Mouse (Mus musculus) gastrocnemius, adult 18-20 months (tissue): Measurements from ENCODE around the gene Apopt1. TPM values are rescaled to one million over a fixed set of nuclear protein-coding genes. Genes with fewer than 3 reads are reported as not detected.
A peak's percentile ranks its signal among the peaks of the same experiment; 100 is the strongest.

Source experiments
- DNase-seq: peaks from one replicate; pipeline ENCODE4 v3.0.0; 2021; ENCODE audit warnings: low spot score
- long read RNA-seq, 2 experiments: library from polyadenylated mRNA; stranded (forward); transcript quantifications; one replicate each; pipeline ENCODE4 v2.0.0; 2021
- total RNA-seq, 2 experiments: library from RNA; stranded (reverse); gene quantifications; 2 replicates each; pipeline ENCODE4 v1.2.3; 2021

The Apopt1 gene
- 10 to 100 TPM; 40.5 to 43.5 TPM for total RNA-seq
- long read RNA-seq, experiment 1, transcript Apopt1-201 (5 exons, 1,065 nt) = major isoform, 42 of 48 reads
- long read RNA-seq, experiment 1, partial matches to known transcripts = 3 of 48 reads
- long read RNA-seq, experiment 1, other reads (novel, unspliced or antisense) = 2 of 48 reads
- long read RNA-seq, experiment 2, transcript Apopt1-201 (5 exons, 1,065 nt) = major isoform, 35 of 40 reads
- long read RNA-seq, experiment 2, partial matches to known transcripts = 4 of 40 reads
- long read RNA-seq, experiment 2, other reads (novel, unspliced or antisense) = 1 of 40 reads

DNA sequence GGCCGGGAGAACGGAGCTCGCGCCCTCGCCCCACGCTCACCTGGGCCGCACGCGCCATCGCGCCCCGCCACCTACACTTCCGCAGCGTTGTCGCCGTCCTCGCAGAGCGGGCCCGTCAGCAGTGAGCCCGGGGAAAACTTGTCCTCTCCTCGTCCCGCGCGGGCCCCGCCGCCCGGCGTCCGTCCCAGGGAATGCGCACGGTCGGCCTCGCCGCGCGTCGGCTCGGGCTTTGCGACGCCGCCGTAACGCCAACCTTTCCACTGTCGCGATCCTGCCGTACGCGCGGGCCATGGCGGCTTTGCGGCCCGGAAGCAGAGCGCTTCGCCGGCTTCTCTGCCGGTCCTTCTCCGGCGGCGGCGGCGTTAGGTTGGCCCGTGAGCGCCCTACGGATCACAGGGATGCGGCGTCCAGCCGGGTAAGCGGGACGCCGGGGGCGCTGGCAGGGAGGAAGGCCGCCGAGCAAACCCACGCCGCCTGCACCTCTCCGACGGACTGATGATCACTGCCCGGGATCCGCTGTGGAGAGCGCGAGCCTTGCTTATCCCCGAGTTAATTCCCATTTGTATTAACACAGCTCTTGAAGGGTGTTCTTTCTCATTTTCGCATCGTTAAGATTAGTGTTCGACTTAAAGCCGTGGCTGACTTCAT, at the start of gene Apopt1, which contains the start of gene Bag5:
Gene Apopt1, plus strand, starts transcription at position 258 of the 648 bp plus-strand sequence.
Gene Bag5, minus strand, starts transcription at position 254 of the 648 bp plus-strand sequence.
- peak; percentile 92 for DNase-seq

DNA sequence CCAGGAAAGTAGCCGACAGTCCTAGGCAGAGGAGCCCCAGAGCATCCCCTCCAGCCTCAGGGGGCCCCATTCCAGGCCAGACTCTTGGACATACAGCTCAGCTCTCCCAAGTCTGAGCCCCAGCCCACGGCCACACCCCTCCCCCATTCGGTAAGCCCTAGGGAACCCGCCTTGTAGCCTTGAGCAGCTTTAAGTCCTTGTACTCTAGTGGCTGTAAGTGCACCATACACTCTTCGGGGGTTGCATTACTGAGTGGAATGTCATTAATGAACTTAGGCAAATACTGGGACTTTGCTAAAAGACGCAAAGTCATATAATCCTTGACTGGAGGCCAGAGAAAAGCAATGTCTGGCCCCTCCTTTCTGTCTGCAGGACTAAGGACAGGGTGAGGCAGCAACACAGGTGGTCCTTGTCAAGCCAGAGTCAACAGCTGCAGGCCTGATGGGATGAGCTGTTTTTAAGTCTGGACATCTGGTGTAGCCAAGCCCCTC, 48.9 kb upstream of the Apopt1 start:
- DNase-seq = no peak

DNA sequence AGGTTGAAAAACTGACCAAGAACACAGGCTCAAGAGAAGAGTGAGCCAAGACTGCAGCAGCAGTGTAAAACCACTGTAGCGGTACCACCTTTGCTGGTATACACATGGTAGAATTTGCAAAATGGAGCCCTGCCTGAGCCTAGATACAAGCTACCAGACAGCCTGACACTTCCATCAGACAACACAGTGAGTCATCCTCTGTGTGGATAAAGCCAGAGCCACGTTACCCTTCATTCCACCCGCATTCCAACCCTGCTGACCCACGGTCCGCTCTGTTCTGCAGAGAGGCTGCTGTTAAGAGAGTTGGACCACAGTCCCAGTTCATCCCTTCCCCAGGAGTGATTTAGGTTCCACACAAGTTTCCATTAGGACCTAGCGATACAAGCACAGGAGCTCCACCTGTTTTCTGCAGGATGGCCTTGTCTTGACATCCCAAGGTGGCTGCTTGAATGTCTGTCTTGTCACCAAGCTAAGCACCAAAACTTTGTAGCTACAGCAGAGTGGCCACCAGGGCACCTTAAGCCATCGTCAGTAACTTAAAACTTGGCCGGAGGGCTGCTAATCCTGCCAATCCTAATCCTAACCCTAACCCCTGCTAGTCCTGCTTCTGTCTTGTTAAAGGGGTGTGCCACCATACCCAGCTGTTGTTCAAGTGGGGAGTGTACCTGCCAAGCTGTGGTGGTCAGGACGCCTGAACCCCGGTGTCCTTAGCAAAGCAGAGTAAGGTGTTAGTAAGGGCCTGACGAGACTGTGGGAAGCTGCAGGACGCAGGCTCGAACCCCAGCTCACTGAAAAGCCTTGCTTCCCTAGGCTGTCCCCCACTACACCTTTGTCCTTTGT, 47.8 kb upstream of the Apopt1 start:
- no peak for DNase-seq

DNA sequence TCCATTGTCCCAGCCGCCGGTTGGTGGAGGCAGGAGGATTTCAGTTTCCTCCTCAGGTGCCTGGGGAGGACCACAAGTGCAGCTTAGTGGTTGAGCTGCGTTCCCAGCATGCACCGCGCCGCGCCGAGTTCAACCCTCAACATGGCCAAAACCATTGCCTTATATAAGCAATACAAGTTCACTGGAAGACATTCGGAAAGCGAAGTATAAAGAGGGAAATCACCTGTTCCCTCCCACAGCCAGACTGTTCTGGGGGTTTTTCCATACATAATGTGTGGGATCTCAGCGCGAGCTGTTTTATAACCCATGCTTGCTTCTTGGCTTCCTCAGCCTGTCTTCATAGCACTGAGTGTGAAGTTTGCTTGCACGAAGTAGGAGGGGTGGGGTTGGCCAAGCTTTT, 46.7 kb upstream of the Apopt1 start:
- no peak for DNase-seq

DNA sequence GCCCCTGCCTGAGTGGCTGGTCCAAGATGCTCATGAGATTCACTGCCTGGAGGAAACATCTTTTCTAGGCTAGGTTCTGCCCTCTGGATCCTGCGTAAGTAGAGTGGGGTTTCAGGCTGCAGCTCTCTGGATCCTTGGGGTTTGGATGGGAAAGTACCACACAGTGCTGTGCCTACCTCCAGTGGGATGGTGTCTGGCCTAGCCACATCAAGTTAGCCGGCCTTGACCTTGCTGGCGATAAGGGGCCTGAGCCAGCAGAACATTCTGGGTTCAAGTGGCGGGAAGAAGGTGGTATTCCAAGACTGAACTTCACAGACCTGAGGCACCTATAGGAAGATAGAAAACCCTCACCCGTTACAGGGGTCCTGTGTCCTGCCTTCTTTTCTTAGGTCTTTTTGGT, 45.6 kb upstream of the Apopt1 start:
- DNase-seq = no peak

DNA sequence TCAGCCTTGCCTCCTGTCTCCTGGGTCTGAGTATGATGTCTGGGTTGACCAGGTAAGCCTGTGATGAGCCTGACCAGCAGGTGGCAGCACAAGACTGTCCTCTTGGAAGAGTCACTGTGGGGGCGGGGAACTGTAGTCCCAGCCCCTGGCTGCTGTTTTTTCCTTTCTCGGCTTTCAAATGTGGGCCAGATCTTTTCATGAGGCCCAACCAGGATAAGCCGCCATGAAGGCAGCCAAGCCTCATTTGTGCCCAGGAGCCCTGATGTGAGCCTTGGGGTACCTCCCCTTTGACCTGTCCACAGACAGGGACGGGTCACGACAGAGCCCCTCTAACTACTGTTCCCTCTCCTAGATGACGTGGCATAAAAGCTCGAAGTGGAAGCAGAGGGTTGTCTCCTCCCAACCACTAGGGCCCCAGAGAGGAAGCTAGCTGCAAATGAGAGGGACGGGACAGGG, 44.6 kb upstream of the Apopt1 start:
- peak; percentile 97 for DNase-seq

DNA sequence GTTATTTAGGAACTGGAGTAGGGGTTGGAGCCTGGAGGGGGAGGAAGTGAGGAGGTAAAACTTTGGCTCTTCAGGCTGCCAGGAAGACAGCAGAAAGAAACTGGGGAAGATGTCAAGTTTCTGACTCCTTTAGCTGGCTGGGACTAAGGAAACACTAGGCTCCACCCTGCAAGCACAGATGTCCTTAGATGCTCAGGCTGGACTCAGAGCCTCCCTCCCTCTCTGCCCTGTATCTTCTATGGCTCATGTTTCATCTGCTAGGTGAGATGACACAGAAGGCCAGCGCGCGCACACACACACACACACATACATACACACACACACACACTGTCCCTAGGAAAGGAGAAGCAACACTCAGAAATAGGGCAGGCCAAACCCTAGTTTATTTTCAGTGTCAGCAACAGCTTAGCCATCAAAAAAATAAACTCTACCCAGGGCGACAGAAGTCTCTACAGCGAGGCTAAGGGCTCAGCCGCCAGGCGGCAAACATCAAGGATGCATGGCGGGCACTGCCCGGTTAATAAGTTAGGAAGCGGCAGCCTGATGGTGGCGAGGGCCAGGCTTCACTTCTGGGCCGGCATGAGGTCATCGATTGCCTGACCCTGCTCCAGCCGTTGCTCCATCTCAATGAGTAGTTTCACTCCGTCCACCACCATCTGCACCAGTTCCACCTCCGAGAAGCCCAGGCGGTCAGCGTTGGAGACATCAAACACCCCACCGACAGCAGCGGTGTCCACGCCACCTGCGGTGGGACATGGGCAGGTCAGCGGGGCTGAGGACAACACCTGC, 43.9 kb upstream of the Apopt1 start:
- peak; percentile 65 for DNase-seq

DNA sequence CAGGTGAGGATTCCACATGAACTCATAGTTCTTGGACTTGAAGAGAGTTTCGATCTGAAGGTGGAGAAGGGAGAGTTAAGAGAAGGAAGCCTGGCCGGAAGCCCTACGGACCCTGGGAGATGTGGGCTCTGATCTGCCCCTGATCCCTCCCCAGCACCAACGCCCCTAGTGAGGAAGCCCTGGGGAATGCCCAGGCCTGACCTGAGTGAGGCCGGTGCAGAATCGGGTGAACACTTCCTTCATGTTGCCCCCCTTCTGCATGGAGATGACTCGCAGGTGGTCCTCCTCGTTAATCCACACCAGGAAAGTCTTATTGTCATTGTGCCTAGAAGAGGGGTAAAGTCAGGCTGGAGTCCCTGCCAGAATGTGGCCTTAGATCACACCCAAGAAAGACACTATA, 43.1 kb upstream of the Apopt1 start:
- DNase-seq = no peak

DNA sequence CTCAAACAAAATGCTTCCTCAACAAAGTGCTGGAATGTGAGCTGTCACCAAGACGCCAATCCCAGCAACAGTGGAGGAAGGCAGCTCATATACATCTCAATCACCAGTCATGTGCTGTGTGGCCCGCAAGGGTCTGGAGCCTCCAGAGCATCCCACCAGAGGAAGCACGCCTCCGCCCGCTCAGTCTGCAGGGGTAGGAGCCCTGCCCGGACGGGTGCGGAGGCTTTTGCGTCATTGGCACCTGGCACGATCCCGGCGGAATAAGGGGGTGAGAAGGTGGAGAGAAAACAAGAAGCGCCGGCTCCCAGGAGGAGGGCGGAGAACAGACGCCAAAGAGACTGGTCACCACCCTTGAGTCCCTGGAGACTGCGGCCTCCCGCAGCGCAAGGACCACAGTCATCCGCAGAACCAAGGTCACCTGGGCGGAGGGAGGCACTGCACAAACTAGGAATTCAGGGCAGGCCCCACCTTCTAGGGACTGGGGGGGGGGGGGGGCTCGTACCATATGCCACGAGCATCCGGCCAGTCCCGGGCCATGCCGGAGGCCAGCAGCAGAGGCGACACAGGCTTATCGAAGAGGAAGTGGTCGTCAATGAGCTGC, 42.6 kb upstream of the Apopt1 start:
- DNase-seq = no peak

DNA sequence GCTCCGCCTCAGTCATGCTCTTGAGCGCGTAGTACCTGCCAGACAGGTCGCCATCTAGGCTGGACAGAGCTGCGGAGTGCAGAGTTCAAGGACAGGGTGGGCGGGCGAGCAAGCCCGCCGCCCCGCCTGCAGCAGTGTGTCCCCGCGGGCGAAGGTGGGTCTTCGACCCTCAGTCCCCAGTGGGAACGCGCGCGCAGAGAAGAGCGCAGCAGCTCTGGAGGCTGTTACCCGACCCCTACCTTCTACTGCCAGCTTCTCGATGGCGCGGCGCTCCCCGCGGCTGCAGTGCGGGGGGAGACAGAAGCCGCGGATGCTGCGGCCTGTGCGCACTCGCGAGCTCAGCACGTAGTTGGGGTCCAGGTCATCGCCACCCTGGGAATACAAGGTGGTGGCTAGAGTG, 42.1 kb upstream of the Apopt1 start:
- DNase-seq = no peak

DNA sequence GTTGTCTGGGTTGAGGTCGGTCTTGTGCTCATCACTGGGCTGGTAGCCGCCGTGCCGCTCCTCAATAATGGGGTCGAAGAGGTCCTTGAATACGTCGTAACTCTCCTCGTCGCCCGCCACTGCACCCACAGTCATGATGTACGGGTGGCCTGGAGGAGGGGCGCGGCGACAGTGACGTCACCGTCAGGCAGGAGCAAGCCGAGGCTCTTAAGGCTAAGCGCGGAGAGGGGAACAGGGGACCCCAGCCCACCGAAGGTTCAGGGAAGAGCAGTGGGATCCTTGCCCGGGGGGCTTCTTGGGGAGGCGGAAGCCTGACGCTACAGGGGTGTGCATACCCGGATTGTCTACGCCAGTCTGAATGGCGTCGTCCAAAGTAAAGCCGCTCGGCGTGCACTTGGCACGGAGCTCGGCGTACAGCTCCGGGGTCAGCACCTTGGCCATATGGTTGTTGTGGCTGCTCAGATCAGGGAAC, 41.6 kb upstream of the Apopt1 start:
- DNase-seq = peak; percentile 43

DNA sequence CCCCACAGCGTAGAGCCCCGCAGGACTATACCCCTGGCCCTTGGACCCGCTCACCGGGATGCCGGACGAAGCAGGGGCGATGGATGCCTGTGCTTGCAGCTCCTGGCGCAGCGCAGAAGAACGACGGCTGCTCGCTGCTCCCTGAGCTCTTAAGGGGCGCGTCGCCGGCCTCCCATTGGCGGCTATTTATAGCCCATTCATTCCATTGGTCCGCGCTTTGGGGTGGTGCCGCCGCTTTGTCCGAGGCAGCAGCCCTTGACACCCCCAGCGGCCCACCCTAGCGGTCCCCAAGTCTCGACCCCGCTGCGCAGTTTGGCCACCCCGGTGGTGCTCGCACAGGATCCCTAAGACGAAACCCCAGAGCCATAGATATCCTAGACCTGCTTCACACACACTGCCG, 40.9 kb upstream of the Apopt1 start, which contains the start of gene Ckb:
Gene Ckb, minus strand, starts transcription at position 163 of the 400 bp plus-strand sequence.
- DNase-seq = peak; percentile 68

DNA sequence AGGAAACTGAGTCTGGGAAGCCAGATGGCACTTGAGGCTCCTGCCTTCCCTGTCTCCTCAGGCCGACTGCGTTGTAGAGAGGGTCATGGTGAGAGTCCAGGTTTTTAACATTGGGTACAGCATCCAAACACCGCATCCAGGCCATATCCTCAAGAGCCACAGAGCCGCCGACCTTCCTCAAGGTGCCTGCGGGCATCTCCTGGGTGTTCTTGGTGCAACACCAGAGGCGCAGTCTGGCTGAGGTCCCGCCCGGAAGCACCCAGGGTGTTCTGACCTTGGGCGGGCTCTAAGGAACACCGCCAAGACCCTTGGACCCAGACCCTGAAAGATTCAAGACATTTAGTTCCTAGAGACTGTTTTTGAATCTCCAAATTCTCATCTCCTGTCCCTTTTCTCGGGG, 40.5 kb upstream of the Apopt1 start:
- DNase-seq = no peak

DNA sequence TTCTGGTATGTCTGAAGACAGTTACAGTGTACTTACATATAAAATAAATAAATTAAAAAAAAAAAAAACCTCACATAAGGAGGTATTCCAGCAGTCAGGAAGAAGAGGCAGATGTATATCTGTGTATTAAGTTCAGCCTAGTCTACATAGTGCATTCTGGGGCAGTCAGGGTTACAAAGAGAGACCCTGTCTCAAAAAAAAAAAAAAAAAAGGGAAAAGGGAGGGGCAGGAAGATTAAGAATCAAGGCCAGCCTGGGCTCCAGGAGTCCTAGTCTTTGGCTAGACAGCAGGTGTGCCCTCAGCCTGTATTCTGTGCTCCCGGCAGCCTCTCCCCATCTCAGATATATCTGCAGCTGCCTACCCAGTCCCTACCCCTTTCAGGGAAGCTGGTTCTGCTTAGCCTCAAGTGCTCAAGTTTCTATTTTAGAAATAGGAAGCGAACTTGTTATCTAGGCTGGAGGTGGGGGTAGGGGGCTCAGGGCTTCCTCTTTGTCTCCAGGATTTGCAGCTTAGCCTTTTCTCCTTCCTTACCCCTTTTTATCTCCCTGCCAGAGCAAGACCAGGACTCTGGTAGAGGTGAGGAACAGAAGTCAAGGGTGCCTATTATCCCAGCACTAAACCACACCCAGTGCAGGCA, 38.1 kb upstream of the Apopt1 start:
- DNase-seq = no peak

DNA sequence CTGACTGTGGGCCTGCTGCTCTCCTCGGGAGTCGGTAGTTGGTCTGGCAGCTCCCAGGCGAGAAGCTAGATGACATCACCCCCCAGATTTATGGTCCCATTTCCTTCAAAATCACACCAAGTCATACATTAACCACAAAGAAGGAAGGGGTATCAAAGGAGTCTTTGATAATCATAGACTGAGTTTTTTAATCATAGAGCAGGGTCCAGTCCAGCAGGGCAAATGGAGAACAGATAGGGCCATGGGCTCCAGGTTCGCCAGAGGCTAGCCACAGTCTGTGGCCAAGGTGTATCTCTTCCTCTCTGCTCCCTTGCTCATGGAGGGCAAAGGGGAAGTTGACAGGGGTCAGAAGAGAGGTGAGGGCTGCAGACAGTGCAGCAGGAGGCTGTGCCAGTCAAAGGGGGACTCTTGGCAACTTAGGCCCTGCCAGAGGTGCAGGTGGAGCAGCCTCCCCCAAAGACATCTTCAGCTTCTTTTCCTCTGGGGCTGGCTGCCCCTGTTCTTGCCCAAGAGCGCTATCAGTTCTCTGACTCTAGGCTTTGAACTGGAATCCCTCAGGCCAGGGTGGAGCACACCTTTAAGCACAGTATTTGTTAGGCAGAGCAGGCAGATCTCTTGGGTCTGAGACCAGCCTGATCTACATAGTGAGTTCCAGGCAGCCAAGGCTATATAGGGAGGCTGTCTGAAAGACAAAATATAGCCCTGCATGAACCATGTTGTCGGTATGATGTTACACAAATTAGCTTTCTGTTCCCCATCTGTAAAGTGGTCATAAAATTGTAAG, 37.1 kb upstream of the Apopt1 start:
- DNase-seq = no peak

DNA sequence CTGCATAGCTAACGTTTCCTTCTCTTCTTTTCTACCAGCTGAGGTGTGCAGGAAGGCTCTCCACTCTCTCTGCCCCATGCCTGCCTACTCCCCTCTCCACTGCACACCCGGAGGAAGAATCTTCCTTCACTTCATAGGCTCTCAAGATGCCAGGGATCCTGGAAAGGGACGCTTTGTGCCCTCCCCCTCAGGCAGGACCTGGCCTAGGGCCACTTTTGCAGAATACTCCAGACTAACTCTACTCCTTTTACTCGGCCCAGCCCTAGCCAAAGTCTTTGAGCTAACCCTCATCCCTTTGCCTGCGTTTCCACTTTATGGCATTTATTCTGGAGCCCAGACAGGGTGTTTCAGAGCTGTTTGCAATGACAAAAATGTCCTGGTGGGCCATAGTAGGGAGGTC, 35.6 kb upstream of the Apopt1 start:
- no peak for DNase-seq

DNA sequence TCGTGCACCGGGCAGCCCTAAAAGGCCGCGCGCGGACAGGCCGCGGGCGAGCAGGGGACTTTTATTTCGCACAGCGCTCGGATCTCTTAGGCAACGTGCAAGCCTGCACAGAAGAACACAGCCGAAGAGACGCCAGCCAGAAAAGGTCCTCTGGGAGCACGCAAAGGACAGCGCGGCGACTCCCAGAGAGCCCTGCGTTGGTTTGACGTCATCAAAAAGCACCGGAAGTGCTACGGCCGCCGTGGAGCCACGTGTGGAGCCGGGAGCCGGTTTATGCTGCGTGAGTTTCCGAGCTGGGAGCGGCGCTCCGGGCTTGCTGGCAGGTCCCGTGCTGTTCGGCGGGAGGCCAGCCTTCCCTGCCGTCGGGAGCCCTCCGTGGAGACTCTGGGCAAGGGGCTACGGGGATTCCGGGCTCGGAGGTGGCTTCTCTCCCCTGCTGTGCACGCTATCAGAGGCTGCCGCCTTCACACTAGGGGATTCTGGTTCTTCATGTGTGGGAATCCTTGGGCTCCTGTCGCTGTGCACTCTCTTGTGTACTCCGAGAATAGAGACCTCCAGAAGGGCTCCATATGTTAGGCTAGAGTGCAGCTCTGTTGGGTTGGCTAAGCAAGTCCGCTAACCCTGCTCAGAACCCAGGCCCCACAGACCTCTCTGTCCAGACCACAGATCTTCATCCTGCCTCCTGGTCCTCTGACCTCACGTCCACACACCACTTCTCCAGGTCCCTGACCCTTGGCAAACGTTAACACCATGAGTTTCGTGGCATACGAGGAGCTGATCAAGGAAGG, 35.0 kb upstream of the Apopt1 start, which contains the start of gene Trmt61a:
Gene Trmt61a, plus strand, starts transcription at position 224 of the 788 bp plus-strand sequence.
- DNase-seq = peak; percentile 94

DNA sequence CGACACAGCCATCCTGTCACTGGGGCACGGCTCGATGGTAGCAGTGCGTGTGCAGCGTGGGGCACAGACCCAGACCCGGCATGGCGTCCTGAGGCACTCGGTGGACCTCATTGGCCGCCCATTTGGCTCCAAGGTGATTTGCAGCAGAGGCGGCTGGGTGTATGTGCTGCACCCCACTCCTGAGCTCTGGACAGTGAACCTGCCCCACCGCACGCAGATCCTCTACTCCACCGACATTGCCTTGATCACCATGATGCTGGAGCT, 34.5 kb upstream of the Apopt1 start:
- no peak for DNase-seq

DNA sequence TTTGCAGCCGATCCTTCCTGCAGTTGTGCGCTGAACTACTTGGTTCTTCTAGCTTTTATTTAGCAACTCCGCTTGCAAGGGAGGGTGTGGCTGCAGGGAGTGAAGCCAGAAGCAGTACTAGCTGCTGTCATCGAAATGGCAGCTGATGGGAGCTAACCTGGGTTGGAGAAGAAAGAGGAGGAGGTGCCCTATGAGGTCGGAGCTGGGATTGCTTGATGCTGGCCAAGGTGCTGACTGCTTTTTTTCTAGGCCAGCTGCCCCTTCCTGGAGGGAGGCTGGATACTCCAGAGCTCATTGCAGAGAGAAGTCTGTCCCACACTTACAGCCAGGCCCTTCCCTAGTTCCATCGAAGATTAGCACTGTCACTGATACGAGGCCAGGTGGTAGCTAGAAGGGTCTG, 34.1 kb upstream of the Apopt1 start:
- DNase-seq = no peak
